Mouse (Mus musculus): ENCODE measurements around the gene Fos.

DNA sequence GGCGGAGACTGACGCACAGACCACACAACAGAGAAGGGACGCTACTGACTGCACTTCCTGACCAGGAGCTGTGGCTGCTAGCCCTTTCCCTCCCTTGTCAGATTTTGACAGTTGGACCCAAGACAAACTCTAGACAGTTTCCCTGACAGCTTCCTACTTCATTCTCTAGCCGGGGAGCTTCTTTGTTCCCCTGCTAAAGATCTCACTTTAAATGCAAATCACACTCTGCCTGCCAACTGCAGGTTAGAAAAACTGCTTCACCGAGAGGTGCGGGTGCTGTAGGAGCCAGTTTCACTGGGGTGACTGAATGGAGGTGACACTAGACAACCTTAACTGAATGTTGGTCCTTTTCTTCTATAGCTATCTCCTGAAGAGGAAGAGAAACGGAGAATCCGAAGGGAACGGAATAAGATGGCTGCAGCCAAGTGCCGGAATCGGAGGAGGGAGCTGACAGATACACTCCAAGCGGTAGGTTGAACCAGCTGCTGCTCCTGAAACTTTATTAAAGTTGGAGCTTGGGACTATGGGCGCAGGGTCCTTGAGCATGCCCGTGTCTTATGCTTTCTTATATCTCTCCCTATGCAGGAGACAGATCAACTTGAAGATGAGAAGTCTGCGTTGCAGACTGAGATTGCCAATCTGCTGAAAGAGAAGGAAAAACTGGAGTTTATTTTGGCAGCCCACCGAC lies 1.7 kb downstream of the Fos start:
- TF ChIP-seq CTCF (IDR thresholded peaks at IDR 0.05; ENCODE audit: low read depth), result no peak
- TF ChIP-seq EP300 (IDR thresholded peaks at IDR 0.05; ENCODE audit: low read depth), result no peak

Data from liver, embryonic 14.5 days (tissue).